Mouse (Mus musculus): ENCODE data around the gene Olfr26.
"Not testable (repeated sequence)": the region's sequence is repeated elsewhere in the genome, so short reads cannot be mapped to it uniquely, and the experiment has no call there.

Gene Olfr26

DNA sequence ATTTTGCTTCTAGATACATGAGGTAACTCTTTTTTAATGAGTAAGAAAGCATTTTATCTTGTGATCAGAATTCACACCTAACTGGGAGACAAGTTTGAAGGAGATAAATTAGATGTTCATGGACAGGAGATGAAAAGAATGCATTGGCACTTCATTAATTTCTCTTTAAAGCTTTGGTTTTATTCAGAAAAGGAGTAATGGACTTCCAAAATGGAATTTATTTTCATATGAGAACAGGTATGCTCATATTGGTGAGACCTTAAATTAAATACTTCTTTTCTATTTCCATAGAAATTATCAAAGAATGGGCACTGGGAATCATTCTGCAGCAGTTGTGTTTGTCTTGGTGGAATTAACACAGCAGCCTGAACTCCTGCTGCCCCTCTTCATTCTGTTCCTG lies at the start of gene Olfr26:
TSS of gene Olfr26 (plus strand) at position 301 of the 400 bp plus-strand sequence.
- DNase-seq (ENCODE audit: low spot score): no peak

DNA sequence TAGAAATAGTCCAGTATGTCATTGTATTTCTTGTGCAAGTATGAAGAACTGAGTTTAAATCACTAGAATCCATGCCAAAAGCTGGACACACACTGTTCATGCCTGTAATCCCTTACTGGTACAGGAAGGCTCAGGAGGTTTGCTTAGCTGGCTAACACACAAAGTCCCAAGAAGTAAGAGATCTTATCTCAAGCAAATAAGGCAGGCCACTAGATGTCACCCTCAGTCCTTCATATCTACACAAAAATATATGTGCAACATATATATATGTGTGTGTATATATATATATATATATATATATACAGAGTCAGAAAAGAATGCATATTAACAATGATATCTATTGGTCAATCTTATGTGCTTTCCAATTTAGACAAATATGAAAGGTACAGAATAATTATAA lies 49.2 kb upstream of the Olfr26 start:
- DNase-seq (ENCODE audit: low spot score): peak; percentile 4

DNA sequence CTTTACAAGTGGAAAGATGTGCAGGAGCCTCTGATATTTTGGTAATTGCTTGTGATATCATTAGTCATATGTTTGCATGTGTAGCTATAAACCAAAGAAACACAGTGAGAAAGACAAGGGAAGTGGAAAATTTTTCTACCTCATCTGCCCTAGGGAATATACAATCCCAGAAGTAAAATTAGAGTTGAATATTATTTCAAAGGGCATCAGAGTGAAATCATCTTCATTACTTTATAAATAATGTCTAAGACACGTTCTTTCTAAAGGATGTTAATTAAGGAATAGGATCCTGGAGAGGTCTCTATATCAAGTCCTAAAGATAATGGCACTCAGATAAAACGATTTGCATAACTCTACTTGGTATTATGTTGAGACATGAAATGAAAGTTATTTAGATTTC lies 40.5 kb upstream of the Olfr26 start, which contains the start of gene Olfr922:
TSS of gene Olfr922 (plus strand) at position 301 of the 400 bp plus-strand sequence.
- no peak for DNase-seq (ENCODE audit: low spot score)

DNA sequence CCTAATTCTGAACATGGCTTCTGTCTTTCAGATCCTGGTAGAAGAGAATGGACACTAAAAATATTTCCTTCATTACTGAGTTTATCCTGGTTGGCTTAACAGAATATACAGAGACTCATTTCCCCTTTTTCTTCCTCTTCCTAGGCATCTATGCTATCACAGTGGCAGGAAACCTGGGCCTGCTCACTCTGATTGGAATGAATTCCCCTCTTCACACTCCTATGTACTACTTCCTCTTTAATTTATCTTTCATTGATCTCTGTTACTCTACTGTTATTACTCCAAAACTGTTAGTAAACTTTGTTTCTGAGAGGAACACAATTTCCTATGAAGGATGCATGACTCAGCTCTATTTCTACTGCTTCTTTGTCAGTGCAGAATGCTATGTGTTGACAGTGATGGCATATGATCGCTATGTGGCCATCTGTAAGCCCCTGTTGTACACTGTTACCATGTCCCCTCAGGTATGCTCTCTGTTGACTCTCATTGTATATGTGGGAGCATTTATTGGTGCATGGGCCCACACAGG lies 39.3 kb upstream of the Olfr26 start:
- no peak for DNase-seq (ENCODE audit: low spot score)

DNA sequence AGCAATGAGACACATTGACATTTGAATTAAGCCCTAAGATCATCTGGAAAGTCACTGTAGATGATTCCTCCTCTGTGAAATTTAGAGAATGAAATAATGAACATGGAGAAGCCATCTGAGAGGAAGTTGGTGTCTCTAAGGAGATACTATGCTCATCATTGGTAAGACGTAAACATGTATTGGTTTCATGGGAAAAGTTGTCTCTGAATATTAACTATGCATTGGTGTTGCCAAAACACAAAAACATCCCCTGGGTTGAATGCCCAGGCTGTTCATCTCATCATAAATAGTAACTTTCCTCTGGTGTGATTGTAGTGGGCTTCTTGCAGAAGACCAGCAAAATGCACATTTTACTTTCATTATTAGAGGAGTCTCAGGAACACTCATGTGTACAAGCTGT lies 28.6 kb upstream of the Olfr26 start, which contains the start of gene Olfr923:
TSS of gene Olfr923 (plus strand) at position 301 of the 400 bp plus-strand sequence.
- no peak for DNase-seq (ENCODE audit: low spot score)

DNA sequence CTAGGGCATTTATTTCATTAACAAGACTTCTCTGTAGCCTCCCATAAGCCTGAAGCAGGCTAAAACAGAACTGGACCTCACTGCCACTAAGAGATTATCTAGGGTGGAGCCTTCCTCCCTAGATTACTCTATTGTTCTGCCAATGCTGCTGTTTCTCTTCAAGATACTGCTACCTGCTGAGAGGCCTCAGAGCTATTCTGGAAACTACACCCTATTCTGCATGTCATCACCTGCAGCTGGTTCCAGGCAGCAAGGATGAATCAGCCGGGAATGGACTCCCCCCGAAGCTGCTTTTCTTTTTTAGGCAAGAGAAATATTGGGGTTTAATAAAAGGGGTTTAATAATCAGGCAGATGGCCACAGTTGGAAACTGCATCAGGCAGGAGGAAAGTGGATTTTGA lies 21.8 kb upstream of the Olfr26 start:
- no peak for DNase-seq (ENCODE audit: low spot score)

DNA sequence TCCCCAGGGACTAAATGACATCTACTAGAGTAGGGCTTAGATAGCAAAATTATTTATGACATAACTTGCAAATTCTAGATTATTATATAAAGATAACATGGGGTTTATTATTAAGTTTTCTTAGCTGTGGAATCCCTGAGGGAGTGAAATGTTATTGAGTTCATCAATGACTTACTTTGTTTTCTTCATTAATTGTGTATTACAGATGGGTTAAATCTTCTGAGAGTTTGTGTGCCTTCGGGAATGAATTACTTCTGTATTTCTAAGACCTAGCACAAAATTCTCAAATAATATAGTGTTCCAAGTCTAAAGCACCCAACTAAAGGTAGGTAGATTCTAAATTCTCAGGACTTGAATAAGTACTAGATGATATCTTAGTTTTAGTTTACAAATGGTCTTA lies 10.7 kb upstream of the Olfr26 start, which contains the start of gene Olfr924:
TSS of gene Olfr924 (plus strand) at position 301 of the 400 bp plus-strand sequence.
- no peak for DNase-seq (ENCODE audit: low spot score)

DNA sequence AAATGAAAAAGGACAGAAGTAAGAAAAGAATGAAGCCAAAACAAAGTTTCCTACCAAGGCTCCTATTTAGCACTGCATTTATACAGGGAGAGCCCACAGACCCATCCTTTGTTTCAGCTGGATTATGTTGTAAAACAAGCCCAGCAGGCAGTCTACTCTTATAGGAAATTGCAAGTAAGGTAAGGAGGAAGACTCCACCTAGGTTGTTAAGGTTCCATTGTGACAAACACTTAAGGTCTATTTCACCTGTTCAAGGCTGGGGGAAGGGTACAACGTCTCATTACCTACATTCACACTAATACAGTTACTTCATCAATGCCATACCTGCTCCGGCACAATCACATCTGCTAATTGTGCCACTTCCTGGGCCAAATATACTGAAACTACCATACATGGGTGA lies 20.0 kb downstream of the Olfr26 start:
- DNase-seq (ENCODE audit: low spot score): not testable (repeated sequence)

DNA sequence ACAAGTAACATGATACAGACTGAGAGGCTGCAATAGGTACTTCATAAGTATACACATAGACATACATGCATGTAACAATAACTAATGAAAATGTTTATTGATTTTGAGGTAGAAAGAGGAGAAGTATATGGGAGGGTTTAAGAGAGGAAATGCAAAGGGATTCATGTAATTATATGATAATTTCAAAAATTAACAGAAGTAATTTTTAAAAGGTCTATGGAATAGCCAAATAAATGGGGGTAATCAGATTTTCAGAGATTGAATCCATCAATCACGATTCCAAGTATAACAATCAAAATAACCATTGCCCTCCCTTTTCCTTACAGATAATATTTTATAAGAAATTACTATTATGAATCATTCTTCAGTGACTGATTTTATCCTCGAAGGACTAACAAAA lies 22.0 kb downstream of the Olfr26 start, which contains the start of gene Olfr926:
TSS of gene Olfr926 (plus strand) at position 301 of the 400 bp plus-strand sequence.
- no peak for DNase-seq (ENCODE audit: low spot score)

Measured in retina, embryonic 14.5 days (tissue).